Mouse (Mus musculus) lung, adult 10 weeks (tissue): ENCODE results near the gene Ubr7. TPM values are rescaled to one million over a fixed set of nuclear protein-coding genes. Genes with fewer than 3 reads are reported as not detected.

Experiments
- polyA plus RNA-seq: library from polyadenylated mRNA; stranded (reverse); fragments of 350-450 nt; fragmentation: Illumina TruSeq; extraction: RNeasy Lipid Tissue Mini Kit (QIAGEN cat#74804); gene quantifications from one replicate; pipeline ENCODE4 v1.2.3, GENCODE M21; 2014; ENCODE audit warnings: low read depth, low replicate concordance; ENCODE audit not compliant: insufficient read depth

Gene Ubr7
- polyA plus RNA-seq = 15.6 TPM

DNA sequence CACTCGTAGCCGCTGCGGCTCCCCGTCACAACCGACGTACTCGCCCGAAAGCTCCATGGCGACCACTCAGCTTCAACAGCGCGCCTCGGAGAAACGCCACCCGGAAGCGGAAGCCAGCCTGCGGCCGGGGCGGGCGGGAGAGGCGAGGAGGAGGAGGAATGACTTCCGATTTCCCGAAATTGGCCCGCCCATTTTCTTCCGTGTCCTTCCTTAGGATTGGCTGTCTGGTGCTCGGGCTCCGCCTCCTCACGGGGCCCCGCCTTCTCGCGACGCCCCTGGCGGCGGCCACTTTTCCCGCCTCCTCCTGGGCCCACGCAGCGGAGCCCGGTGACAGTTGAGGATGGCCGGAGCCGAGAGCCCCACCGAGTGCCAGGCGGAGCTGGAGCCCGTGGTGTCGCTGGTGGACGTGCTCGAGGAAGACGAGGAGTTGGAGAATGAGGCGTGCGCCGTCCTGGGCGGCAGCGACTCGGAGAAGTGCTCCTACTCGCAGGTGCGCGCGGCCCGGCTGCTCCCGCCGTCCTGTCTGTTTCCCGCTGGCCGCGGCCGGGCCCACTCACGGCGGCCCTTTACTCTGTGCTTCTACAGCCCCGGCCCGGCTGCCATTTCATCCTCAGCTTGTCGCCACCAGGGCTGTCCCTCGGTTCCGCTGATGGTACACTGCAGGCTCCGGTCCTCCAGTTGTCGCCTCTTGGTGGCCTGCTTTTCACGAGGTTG, at the start of gene Ubr7, which contains the start of the genes Gm28051 and Gon7:
TSS of gene Ubr7 (plus strand) at position 279 of the 714 bp plus-strand sequence.
TSS of gene Gm28051 (minus strand) at position 77 of the 714 bp plus-strand sequence.
TSS of gene Gon7 (minus strand) at position 115 of the 714 bp plus-strand sequence.

GRCm38 (mm10) chr12:102743589-102744574, 13.9 kb upstream of the Ubr7 start, which contains the start of the genes Moap1 and Tmem251:
Gene Moap1, minus strand, starts transcription at chr12:102743661.
Gene Tmem251, plus strand, starts transcription at chr12:102743762.

GRCm38 (mm10) chr12:102758403-102758756, 613 bp downstream of the Ubr7 start, which contains the start of gene Gm20604:
Gene Gm20604, minus strand, starts transcription at chr12:102758672.

Other genes with a start within 250 kb of the Ubr7 start
- gene Chga, start 203.0 kb upstream of the Ubr7 start, polyA plus RNA-seq = not detected
- gene Itpk1, start 53.0 kb upstream of the Ubr7 start, polyA plus RNA-seq = 14.9 TPM
- 2.8 TPM for gene Moap1, start 14.3 kb upstream of the Ubr7 start, polyA plus RNA-seq
- 4.8 TPM for gene Tmem251, start 14.2 kb upstream of the Ubr7 start, polyA plus RNA-seq
- not detected for gene Gm28051, start 202 bp upstream of the Ubr7 start, polyA plus RNA-seq
- gene Gon7, start 164 bp upstream of the Ubr7 start, polyA plus RNA-seq = 6.0 TPM
- gene Gm20604, start 705 bp downstream of the Ubr7 start, polyA plus RNA-seq = 4.9 TPM
- gene Btbd7, start 120.5 kb downstream of the Ubr7 start, polyA plus RNA-seq = 9.9 TPM
- not detected for gene Cox8c, start 141.3 kb downstream of the Ubr7 start, polyA plus RNA-seq
- gene Unc79, start 190.9 kb downstream of the Ubr7 start, polyA plus RNA-seq = 0.71 TPM